Mouse (Mus musculus) lung, postnatal 36 days (tissue): Measurements from ENCODE around the gene Fam222b.
"Not testable (repeated sequence)": the region's sequence is repeated elsewhere in the genome, so short reads cannot be mapped to it uniquely, and the experiment has no call there.

Experiments used
- DNase-seq: peaks from one replicate; pipeline ENCODE4 v3.0.0; 2022; ENCODE audit warnings: mixed read lengths

The Fam222b gene

GRCm38 (mm10) chr11:78094504-78095143, at the start of gene Fam222b:
Gene Fam222b, plus strand, starts transcription at chr11:78094660.
- DNase-seq, result peak; percentile 94

- DNase-seq, result peak; percentile 93
Measured at GRCm38 (mm10) chr11:78044758-78045251, 49.7 kb upstream of the Fam222b start.

GRCm38 (mm10) chr11:78048637-78049036, 45.8 kb upstream of the Fam222b start:
- DNase-seq, result not testable (repeated sequence)

GRCm38 (mm10) chr11:78053078-78053477, 41.4 kb upstream of the Fam222b start:
- DNase-seq, result no peak

- DNase-seq, result no peak
Measured at GRCm38 (mm10) chr11:78056946-78057345, 37.5 kb upstream of the Fam222b start.

DNA sequence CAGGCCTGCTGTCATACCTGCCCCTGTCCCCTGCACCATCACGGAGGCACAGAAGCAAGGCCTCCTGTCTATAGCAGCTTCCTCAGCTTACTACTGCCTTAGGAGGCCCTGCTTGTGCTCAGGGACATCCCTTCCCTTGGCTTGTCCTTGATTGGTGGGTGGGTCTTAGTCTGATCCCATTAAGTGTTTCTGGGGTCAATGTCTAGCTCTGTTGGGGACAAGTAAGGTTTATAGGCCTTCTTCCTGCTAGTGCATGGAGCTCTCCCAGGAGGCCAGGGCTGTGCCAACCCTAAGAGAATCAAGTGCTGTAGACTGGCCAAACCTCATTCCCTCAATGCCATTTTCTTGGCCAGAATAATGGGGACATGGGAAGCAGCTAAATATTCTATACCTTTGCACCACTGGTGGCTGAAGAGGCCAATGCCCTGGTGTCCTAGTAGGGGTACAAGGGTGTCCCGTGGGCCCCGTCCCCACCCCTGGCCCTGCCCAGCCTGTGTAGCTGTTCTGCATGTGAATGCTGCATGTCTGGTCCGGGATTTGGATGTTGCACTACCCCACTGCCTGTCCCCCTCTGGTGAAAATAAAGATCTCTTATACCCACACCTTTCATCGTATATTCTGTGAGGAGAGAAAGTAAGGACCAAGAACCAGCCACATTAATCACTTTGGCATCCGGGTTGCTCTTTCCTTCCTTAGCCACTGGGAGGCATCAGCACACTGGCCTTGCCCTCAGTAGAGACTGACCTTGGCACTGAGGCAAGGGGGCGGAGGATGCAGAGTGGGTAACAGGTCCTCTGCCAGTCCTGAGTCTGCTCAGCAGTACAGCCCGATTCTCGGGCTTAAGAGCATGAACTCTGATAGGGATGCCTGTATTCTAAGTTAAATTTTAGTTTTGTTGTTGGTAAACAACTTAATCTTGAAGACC, 34.4 kb upstream of the Fam222b start:
- DNase-seq, result peak; percentile 89

DNA sequence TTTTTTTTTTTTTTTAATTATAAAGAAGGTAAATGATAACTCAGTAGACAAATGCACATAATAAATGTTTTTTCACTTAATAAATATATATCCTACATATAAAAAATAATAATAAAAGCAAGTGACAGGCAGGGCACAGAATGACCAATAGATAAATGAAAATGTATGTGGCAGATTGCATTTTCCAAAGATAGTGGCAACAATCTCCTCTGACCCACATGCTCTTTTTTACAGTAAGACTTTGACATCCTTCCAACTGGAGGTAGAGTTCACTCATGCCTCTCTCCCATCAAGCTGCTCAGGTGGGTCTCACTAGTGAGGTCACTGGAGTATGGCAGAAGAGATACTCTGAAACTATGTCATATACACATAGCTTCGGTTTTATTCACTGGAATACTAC, 31.9 kb upstream of the Fam222b start:
- DNase-seq, result no peak

GRCm38 (mm10) chr11:78065906-78066305, 28.6 kb upstream of the Fam222b start:
- DNase-seq, result no peak

DNA sequence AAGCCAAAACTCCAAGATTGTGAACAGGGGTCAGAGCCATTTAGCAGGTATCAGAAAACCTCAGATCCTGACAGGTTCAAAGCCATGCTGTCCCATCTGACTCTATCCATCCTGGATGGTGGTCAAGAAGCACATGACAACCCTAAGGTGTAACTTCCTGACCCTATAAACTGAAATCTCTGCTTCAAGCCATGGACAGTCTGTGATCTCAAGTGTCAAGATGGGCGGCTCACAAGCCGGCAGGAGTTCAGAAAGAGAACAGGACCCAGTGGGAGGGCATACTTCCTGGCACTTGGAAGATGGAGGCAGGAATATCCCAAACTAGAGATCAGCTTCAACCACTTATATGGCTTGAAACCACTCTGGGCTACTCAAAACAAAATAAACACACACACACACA, 27.8 kb upstream of the Fam222b start:
- no peak for DNase-seq

DNA sequence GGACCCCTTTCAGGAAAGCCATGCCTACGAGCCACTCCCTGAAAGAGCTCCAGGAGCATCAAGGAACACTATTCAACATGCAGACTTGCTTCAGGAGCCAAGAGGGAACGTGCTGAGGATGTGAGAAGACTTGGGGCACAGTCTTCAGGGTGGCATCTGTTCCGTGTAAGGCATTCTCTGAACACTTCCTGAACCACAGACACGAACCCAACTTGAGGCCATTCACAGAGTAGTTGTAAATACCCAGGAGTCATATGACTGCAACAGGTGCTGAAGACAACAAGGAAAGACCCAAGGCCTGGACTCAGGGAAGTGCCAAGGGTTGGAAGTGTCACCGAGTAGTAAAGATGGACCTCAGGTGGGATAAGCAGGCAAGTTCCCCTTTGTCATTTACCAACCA, 26.9 kb upstream of the Fam222b start:
- no peak for DNase-seq

DNA sequence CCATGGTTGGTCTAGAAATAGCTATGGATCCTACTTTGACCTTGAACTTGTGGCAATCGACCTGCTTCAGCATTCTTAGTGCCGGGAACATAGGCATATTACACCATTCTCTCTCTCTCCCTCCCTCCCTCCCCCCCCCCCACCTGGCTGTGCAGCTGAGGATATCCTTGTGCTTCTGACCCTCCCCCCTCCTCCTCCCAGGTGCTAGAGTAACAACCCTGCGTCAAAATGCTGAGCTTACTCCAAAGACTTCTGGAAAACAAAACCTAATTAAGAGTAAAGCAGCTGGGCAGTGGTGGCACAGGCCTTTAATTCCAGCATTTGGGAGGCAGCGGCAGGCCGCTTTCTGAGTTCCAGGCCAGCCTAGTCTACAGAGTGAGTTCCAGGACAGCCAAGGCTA, 25.3 kb upstream of the Fam222b start:
- DNase-seq, result no peak

DNA sequence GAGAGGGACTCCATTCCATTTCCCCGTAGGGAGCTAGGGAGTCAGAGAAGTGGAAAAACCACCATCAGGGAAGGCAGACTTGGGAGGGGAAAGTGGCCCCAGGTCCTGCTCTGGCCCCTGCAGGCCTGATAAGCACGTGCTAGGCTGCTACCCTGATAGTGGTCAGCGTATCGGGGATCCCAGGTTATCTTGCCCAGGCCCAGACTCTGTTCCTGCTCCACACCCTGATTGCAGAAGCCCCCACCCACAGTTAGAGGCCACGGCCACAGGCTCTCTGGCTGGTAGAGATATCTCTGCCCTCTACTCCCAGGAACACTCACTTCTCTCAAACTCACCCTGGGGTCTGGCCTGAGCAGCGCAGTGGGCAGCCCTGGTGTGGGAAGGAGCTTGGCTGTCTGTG, 24.8 kb upstream of the Fam222b start:
- no peak for DNase-seq

GRCm38 (mm10) chr11:78071938-78072337, 22.5 kb upstream of the Fam222b start:
- DNase-seq, result no peak

DNA sequence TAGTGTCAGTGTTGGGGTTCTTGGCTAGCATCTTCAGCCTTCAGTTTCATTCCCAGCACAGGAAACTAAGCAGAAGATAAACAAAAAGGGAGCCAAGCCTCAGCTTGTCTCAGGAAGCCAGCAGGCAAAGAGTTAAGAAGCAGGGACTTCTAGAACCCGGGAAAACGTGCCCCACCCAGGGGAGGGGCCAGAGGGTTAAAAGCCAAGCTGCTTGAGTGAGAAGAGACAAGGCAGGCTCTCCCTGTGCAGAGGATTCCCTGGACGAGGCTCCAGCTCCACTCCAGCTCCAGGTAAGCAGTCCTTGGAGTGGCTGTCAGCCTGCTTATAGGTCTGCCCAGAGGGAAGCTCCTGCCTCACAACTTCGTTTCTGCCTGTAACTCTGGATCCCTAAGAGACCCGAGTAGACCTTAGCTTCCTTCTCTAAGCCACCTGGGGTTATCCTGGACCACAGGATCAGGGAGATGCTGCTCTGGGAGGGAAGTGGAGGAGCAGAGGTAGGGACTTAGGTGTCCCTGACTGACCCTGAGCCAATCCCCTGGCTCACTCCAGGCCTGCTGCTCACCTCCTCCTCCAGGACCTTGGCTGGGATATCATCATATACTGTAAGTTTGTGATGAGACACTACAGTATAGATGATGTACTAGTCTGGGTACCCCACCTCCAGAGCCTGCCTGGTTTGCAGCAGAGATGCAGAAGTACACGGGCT, 21.9 kb upstream of the Fam222b start:
- no peak for DNase-seq

DNA sequence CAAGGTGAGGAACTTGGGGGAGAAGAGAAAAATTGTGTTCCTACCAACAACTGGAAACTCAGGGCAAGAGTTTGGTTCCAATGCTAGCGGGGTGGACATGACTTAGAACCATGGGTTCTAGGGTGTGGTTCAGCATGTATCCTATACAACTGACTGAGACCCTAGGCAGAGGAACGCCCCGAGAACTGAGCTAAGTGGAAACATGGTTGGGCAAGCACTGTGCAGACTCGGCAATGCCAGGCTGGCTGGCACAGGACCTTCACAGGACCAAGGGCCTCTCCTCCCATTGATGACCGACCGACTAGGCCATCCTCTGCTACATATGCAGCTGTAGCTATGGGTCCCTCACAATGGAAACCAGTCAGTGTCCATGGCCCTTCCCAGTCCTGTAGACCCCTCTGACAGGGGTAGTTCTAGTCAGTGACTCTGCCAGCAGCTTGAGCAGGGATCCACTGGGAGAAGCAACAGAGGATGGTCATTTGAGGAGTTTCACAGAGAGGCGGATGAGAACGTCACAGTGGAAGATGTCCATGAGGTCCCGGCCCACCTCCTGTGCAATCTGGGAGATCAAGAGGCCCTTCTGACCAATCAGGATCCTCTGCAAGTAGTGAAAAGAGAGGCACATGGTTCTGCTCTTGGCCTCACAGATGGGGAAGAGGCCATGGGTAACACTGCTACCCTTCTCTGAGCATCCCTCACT, 20.7 kb upstream of the Fam222b start:
- DNase-seq, result no peak

- no peak for DNase-seq
Measured at GRCm38 (mm10) chr11:78074277-78074652, 20.2 kb upstream of the Fam222b start.

GRCm38 (mm10) chr11:78074666-78075065, 19.8 kb upstream of the Fam222b start:
- DNase-seq, result no peak

GRCm38 (mm10) chr11:78079961-78080921, 14.2 kb upstream of the Fam222b start, which contains the start of gene Eral1:
Gene Eral1, minus strand, starts transcription at chr11:78080383.
- peak; percentile 87 for DNase-seq

GRCm38 (mm10) chr11:78083595-78083994, 10.9 kb upstream of the Fam222b start:
- no peak for DNase-seq

DNA sequence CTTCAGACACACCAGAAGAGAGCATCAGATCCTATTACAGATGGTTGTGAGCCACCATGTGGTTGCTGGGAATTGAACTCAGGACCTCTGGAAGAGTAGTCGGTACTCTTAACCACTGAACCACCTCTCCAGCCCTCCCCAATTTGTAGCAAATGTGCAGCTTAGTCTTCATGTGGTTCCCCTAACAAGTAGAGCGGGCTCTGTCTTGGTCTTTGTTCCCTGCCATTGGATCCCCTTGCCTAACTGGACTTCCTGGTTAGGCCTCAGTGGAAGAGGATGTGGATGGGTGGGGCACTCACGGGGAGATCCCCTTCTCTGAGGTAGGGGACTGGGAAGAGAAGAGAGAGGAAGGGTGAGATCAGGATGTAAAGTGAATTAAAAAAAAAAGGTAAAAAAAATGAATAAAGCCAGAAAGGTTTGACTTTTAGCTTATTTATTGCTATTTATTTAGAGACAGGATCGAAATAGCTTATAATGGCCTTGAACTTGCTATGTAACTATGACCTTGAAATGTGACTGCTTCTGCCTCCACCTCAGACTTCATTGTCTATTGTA, 7.5 kb upstream of the Fam222b start:
- DNase-seq, result no peak

DNA sequence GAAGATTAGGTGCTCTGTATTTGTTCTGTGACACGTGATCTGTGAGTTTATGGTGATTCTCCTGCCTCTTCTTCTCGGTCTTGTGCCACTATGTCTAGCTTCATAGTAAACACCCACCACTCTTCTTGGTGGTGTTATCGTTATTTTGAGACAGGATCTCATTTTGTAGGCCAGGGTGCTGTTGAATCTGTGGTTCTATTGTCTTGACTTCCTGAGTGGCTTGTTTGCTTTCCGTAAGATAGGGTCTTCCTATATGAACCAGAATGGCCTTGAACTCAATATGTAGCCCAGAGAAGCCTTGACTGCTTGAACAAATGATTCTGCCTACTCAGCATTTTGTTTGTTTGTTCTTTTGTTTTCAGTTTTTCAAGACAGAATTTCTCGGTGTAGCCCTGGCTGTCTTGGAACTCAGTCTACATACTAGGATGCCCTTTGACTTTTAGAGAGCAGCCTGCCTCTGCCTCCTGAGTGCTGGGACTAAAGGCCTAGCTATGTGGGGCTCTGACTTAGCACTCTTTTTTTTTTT, 6.6 kb upstream of the Fam222b start:
- DNase-seq, result no peak
